Mouse (Mus musculus) heart, embryonic 11.5 days (tissue): ENCODE results near the gene Xxylt1. TPM values are rescaled to one million over a fixed set of nuclear protein-coding genes. Genes with fewer than 3 reads are reported as not detected.

ENCODE experiments used
- ATAC-seq: fragments of 200-750 bp; cut with Nextera tagmentation; replicated peaks from 2 replicates; pipeline ENCODE4 v1.8.0; 2017; ENCODE audit warnings: moderate library complexity; ENCODE audit not compliant: insufficient number of reproducible peaks, low FRiP score, low TSS enrichment
- H3K27ac ChIP-seq: fragments of 300-500 bp; sonication (generic); 2 replicates; pipeline ENCODE4 v1.5.1; 2014; ENCODE audit warnings: mild to moderate bottlenecking, low read depth, low read length
- H3K27me3 ChIP-seq: fragments of 300-500 bp; sonication (generic); 2 replicates; pipeline ENCODE4 v1.6.1; 2014; ENCODE audit warnings: mild to moderate bottlenecking, low read length, mixed read lengths; ENCODE audit not compliant: control insufficient read depth, insufficient read depth
- H3K36me3 ChIP-seq: fragments of 300-500 bp; sonication (generic); 2 replicates; pipeline ENCODE4 v1.6.1; 2014; ENCODE audit warnings: mild to moderate bottlenecking, low read length, moderate library complexity, mixed read lengths; ENCODE audit not compliant: control insufficient read depth, insufficient read depth
- H3K4me1 ChIP-seq: fragments of 300-500 bp; sonication (generic); 2 replicates; pipeline ENCODE4 v1.6.1; 2014; ENCODE audit warnings: low read length; ENCODE audit not compliant: control insufficient read depth, insufficient read depth
- H3K4me2 ChIP-seq: fragments of 300-500 bp; sonication (generic); 2 replicates; pipeline ENCODE4 v1.6.1; 2014; ENCODE audit warnings: mild to moderate bottlenecking, moderate library complexity
- H3K4me3 ChIP-seq: fragments of 300-500 bp; sonication (generic); 2 replicates; pipeline ENCODE4 v1.5.1; 2014; ENCODE audit warnings: low read depth, low read length
- H3K9ac ChIP-seq: fragments of 300-500 bp; sonication (generic); 2 replicates; pipeline ENCODE4 v1.6.1; 2014; ENCODE audit warnings: mild to moderate bottlenecking, low read depth, low read length, moderate library complexity
- H3K9me3 ChIP-seq: fragments of 300-500 bp; sonication (generic); replicated peaks from 2 replicates; pipeline ENCODE4 v1.6.1; 2016; ENCODE audit warnings: low read length; ENCODE audit not compliant: control insufficient read depth
- WGBS: fragments of 180-500 bp; shearing (Covaris S2); extraction: QIAGEN DNeasy Blood & Tissue Kit; methylation state at CpG from one replicate; pipeline ENCODE4 v1.1.7; 2014; ENCODE audit not compliant: insufficient replicate concordance; 5-methylcytosine and 5-hydroxymethylcytosine counted together
- polyA plus RNA-seq: library from polyadenylated mRNA; unstranded; fragments of >200 nt; fragmentation: Nextera tagmentation; extraction: Ambion mirVana; gene quantifications from 2 replicates; pipeline ENCODE4 v1.2.1, GENCODE M21; 2014

Gene Xxylt1
- polyA plus RNA-seq, 1 experiment from 2014 or later, result 10.3 TPM

DNA sequence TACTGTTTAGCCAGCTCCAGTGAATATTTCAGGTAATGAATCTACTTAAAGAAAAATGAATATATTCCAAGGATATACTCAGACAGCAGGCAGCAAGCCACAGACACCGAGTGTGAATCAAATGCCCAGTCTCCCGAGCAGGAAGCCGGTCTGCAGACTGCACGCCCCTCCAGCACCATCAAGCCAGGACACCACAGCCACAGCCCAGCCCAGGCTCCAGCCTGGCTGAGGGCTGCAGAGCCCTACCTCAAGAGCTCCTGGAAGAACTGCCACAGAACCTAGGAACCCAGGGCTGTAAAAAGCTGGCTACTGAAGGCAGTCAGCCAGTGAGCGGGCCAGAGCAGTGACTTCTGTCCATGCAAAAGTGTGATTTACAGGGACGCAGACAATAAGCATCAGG is 28.4 kb downstream of the Xxylt1 start:
- Histone ChIP-seq H3K9ac (no peak overlapping the region), H3K9me3 (no peaks in the 10 kb centered on the region), H3K27me3 (no peaks in the 10 kb centered on the region), H3K27ac (no peak overlapping the region; the same call in 1 of the 2 replicates), H3K4me1 (peaks cover 36% of the 10 kb centered on the region), H3K4me2 (no peak overlapping the region; the same call in 1 of the 2 replicates), H3K36me3 (no peaks in the 10 kb centered on the region), H3K4me3 (no peak overlapping the region)
- ATAC-seq, result no peak
- 42% methylated on average over 6 of the region's 6 CpGs for WGBS

DNA sequence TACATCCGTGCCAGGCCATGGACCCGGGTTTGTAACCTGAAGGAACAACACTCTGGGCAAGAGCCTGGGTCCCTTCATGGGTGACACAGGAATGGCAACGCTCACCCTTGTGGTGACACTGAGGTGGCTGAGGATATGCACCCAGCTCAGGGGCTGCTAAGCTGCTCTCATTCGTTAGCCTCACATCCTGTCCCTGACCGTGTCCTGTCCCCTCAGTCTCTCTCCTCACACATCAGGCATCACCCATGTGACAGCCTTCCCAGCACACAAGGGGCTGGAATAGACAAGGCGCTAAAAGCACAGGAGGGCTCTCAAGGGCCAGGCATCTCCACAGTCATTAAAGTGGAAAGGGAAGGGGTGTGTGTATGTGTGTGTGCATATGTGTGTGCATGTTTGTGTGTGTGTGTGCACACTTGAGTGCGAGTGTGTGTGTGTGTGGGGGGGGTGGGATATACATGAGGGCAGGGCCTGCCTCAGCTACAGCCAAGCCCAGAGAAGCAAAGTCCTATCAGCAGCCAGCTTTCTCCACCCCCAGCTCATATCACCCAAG is 29.0 kb downstream of the Xxylt1 start:
- peak; percentile 28; the same call in 1 of the 2 replicates for ATAC-seq
- H3K9me3 ChIP-seq, result no peaks in the 10 kb centered on the region
- no peaks in the 10 kb centered on the region for H3K27me3 ChIP-seq
- no peak overlapping the region for H3K4me2 ChIP-seq
- peaks cover 34% of the 10 kb centered on the region for H3K4me1 ChIP-seq
- WGBS, result 43% methylated on average over 7 of the region's 7 CpGs
- H3K9ac ChIP-seq, result no peak overlapping the region
- no peak overlapping the region for H3K4me3 ChIP-seq
- 0 out of 2 replicates have a peak overlapping the region, but pooled peaks have one; percentile 5 for H3K27ac ChIP-seq
- H3K36me3 ChIP-seq, result no peaks in the 10 kb centered on the region

DNA sequence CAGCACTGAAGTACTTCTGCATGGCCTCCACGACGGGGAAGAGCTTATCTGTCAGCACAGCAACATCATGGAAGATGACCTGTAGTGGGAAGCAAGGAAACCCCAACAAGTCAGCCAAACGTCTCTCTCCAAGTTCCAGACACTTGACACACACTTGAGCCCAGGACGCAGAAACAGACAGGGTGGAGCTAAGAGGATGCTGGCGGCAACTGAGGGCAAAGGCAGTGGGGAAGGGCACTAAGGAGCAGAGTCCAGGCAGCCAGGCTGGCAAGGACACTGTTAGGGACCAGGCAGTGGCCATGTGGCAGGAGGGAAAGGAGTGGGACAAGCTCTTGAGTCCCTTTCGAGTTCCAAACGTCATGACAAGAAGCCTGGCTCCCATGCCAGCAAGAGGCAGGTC is 30.5 kb downstream of the Xxylt1 start:
- Histone ChIP-seq H3K4me3 (no peak overlapping the region), H3K27me3 (no peaks in the 10 kb centered on the region), H3K36me3 (no peaks in the 10 kb centered on the region), H3K9ac (no peak overlapping the region), H3K9me3 (no peaks in the 10 kb centered on the region), H3K27ac (no peak overlapping the region), H3K4me2 (no peak overlapping the region), H3K4me1 (peaks cover 38% of the 10 kb centered on the region)
- 51% methylated on average over 7 of the region's 7 CpGs for WGBS
- no peak for ATAC-seq

DNA sequence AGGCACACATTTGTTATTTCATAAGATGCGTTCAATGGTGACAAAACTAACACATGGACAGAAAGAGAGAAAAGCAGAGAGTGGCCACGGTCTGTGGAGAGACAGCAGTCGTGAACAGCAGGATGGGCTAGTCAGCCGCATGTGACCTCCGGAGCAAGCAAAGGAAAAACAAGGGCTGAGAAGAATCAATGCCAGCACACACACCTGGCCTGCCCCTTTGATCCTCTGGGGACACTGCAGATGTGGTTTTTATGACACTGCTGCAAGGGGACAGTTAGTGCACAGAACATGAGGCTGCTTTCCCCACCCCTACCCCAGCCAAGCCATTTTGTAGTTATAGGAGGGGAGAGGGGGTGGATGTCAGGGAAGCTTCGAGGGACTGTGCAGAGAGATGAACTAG is 33.0 kb downstream of the Xxylt1 start:
- no peak overlapping the region for H3K4me3 ChIP-seq
- no peaks in the 10 kb centered on the region for H3K27me3 ChIP-seq
- no peak overlapping the region for H3K4me2 ChIP-seq
- H3K36me3 ChIP-seq, result no peaks in the 10 kb centered on the region
- no peak for ATAC-seq
- WGBS, result 90% methylated on average over 6 of the region's 6 CpGs
- no peaks in the 10 kb centered on the region for H3K9me3 ChIP-seq
- no peak overlapping the region for H3K27ac ChIP-seq
- no peak overlapping the region for H3K9ac ChIP-seq
- H3K4me1 ChIP-seq, result peaks cover 33% of the 10 kb centered on the region

DNA sequence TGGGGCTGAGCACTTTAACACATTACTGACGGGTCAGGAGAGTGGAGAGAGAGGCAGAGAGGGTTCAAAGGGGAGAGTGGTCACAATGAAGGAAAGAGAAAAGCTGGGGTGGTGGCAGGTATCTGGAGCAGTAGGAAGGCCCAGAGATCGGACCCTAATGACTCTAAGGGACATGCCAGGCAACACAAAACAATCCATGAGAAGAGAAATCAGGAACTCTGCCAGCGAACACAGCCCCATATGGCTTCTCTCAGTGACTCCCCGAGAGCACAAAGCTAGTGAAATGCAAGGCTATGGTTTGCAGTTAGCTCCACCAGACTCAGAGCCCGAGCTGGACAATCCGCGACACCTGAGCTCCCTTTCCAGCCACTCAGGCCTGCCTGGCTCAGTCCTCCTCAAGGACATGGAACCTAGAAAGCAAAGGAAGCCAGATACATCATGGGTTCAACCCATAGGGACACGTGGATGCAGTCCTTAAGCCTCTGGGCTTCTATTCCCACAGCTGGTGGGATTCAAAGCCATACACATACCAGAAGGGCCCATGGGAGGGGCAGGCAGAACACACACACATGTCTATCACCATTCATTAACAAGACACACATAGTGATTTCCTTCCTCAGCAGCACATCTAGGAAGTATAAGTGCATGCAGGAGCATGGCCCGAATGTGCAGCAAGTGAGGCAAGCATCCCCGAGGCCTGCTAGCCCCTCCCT is 33.9 kb downstream of the Xxylt1 start:
- no peak overlapping the region for H3K4me2 ChIP-seq
- no peak overlapping the region for H3K4me3 ChIP-seq
- H3K9me3 ChIP-seq, result no peaks in the 10 kb centered on the region
- no peak overlapping the region for H3K9ac ChIP-seq
- H3K27me3 ChIP-seq, result no peaks in the 10 kb centered on the region
- H3K27ac ChIP-seq, result no peak overlapping the region
- H3K4me1 ChIP-seq, result peaks cover 25% of the 10 kb centered on the region
- no peak for ATAC-seq
- no peaks in the 10 kb centered on the region for H3K36me3 ChIP-seq
- WGBS, result 87% methylated on average over 10 of the region's 10 CpGs

DNA sequence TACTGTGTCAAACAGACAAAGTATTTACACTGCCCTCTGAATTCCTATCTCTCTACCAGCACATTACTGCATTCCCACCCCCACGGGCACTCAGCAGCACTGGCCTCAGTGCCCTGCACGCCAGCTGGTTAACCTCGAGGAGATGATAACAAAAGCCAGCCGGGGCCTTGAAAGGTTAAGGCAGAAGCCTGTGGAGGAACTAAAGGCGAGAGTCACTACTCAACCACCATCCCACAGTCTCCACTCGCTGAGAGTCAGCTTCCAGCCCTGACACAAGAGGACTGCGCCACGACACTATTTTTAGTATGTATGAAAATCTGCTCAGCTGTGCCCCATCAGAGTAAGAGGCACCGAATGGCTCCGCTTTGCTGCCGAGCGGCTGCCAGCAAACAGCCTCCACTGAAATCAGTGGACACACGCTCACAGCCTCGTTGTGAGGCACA is 35.0 kb downstream of the Xxylt1 start:
- peak; percentile 39; the same call in 1 of the 2 replicates for ATAC-seq
- Histone ChIP-seq H3K9ac (peak overlapping the region; percentile 46; the same call in 1 of the 2 replicates), H3K4me1 (peaks cover 17% of the 10 kb centered on the region), H3K27ac (peak overlapping the region; percentile 72), H3K27me3 (no peaks in the 10 kb centered on the region), H3K4me3 (no peak overlapping the region), H3K4me2 (peak overlapping the region; percentile 50), H3K9me3 (no peaks in the 10 kb centered on the region), H3K36me3 (no peaks in the 10 kb centered on the region)
- 35% methylated on average over 14 of the region's 14 CpGs for WGBS

DNA sequence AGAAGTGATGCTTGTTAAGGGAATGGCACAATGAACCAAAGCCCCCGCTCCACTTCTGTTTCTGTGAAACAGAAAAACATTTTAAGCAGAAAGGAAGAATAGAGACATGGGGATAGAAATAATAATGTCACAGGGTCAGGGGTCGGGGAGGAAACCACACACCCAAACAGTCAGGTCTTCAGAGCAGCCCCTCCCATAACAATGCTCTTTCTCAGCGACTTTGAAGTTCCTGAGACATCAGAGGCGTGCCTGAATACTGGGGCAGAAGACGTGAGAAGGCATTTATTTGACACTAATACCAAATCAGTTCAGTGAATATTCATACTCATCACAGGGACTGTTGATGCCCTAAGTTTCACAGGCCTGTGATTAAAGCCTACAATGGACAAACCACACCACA is 36.0 kb downstream of the Xxylt1 start:
- Histone ChIP-seq H3K27ac (no peak overlapping the region), H3K4me3 (no peak overlapping the region), H3K9ac (no peak overlapping the region), H3K9me3 (no peaks in the 10 kb centered on the region), H3K27me3 (no peaks in the 10 kb centered on the region), H3K36me3 (no peaks in the 10 kb centered on the region), H3K4me2 (no peak overlapping the region), H3K4me1 (peaks cover 21% of the 10 kb centered on the region)
- ATAC-seq, result no peak
- WGBS, result 71% methylated on average over 5 of the region's 5 CpGs

DNA sequence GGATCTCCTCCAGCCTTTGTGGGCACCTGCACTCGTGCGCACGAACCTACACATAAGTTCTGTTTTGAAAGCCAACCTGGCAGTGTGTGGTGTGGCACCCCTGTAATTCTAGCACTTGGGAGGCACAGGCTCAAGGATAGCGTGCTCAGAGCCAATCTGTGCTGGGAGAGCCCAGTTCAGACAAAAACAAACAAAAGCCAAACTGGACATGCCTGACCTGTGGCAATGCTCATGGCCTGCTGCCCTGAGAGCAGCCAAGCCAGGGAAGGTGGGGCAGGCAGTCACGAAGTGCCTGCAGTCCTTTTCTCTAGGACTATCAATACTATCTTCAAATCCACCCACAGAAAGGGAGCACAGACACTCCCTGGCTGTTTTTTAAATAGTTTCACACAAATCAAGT is 38.1 kb downstream of the Xxylt1 start:
- H3K27me3 ChIP-seq, result no peaks in the 10 kb centered on the region
- no peak overlapping the region for H3K4me3 ChIP-seq
- H3K4me1 ChIP-seq, result peaks cover 27% of the 10 kb centered on the region
- H3K4me2 ChIP-seq, result no peak overlapping the region
- ATAC-seq, result no peak
- H3K36me3 ChIP-seq, result no peaks in the 10 kb centered on the region
- 91% methylated on average over 5 of the region's 5 CpGs for WGBS
- no peak overlapping the region for H3K27ac ChIP-seq
- no peak overlapping the region for H3K9ac ChIP-seq
- no peaks in the 10 kb centered on the region for H3K9me3 ChIP-seq

DNA sequence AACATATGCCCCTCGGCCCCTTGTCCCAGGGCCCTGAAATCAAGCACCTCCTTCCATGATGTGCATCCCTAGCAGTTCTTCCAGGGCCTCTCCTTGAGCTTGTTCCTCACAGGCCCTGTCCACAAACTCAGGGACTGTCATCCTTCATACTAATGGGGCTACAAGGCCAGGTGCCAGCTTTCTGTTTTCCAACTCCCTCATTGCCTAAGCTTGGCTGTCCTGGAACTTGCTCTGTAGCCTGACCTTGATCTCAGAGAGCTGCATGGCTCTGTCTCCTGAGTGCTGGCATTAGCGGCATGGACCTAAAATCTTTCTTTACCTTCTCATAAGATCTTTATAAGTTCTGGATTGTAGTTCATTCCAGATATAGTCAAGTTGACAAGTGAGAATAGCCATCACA is 39.7 kb downstream of the Xxylt1 start:
- no peak overlapping the region for H3K27ac ChIP-seq
- H3K4me2 ChIP-seq, result no peak overlapping the region
- ATAC-seq, result no peak
- no peaks in the 10 kb centered on the region for H3K27me3 ChIP-seq
- H3K4me3 ChIP-seq, result no peak overlapping the region
- H3K9ac ChIP-seq, result no peak overlapping the region
- H3K36me3 ChIP-seq, result no peaks in the 10 kb centered on the region
- H3K9me3 ChIP-seq, result no peaks in the 10 kb centered on the region
- H3K4me1 ChIP-seq, result peaks cover 22% of the 10 kb centered on the region
- 88% methylated on average over 2 of the region's 2 CpGs for WGBS
